ENCODE assay signal across 12 mouse cellular contexts in the genomic region with DNA sequence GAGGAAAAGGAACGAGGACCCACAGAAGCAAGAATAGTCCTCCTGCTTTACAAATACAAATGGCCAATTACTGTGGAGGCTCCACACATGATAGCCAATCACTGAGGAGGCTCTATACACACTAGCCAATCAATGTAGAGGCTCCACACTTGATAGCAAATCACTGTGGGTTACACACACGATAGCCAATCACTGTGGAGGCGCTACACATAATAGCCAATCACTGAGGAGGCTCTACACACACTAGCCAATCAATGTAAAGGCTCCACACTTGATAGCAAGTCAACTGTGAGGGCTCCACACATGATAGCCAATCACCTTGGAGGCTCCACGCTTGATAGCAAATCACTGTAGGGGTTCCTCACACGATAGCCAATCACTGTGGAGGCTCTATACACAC.
"Had no signal": no experiment of that assay in that cellular context is flagged by ENCODE, and none has a peak within 500 bp of the region (broad histone marks: within the 10 kb centered on the region; RNA-seq: fewer than 3 reads in every experiment).

No protein-coding gene starts in this region.

- DNase-seq: left cerebral cortex, postnatal 4 days; liver; liver, embryonic 13.5 days; liver, postnatal 0 days; lung, adult 18-20 months; lung, adult 2 months; lung, embryonic 14.5 days; lung, postnatal 10 days; lung, postnatal 14 days; lung, postnatal 36 days; lung, postnatal 4 days; midbrain, embryonic 14.5 days had no signal
